Mouse (Mus musculus): ENCODE measurements at regions not wholly inside any gene's neighbourhood (a gene's known extent, or its start where the extent isn't known, plus 50 kb on each side); places are given as distances from the start of the nearest gene placed in this dataset.

GRCm38 (mm10) chr3:35242349-35242748 is 511.6 kb upstream of the Atp11b start:
- no peak overlapping the region for H3K4me2 ChIP-seq (replicated peaks; ENCODE audit: low read depth, low read length)
- no peaks in the 10 kb centered on the region for H3K9me3 ChIP-seq (ENCODE audit: control insufficient read depth, low read length)
- H3K4me3 ChIP-seq (ENCODE audit: low read length) = no peak overlapping the region
- WGBS = 43% methylated on average over 6 of the region's 6 CpGs
- no peaks in the 10 kb centered on the region for H3K36me3 ChIP-seq (ENCODE audit: control insufficient read depth, insufficient read depth, low read length)
- 0 out of 2 replicates have a peak, but pooled peaks cover 2% of the 10 kb centered on the region for H3K27me3 ChIP-seq (ENCODE audit: control insufficient read depth, insufficient read depth, low read length)
- no peaks in the 10 kb centered on the region for H3K4me1 ChIP-seq (ENCODE audit: control insufficient read depth, insufficient read depth, low read length)
- ATAC-seq (ENCODE audit: low FRiP score, low TSS enrichment) = no peak
- H3K9ac ChIP-seq (ENCODE audit: low read depth, low read length) = no peak overlapping the region
- H3K27ac ChIP-seq (ENCODE audit: low read depth, low read length) = no peak overlapping the region

- 77% methylated on average over 10 of the region's 10 CpGs for WGBS
- Histone ChIP-seq H3K9ac (ENCODE audit: low read depth, low read length) (no peak overlapping the region), H3K9me3 (ENCODE audit: control insufficient read depth, low read length) (no peaks in the 10 kb centered on the region), H3K27me3 (ENCODE audit: control insufficient read depth, insufficient read depth, low read length) (0 out of 2 replicates have a peak, but pooled peaks cover 2% of the 10 kb centered on the region), H3K36me3 (ENCODE audit: control insufficient read depth, insufficient read depth, low read length) (no peaks in the 10 kb centered on the region), H3K4me3 (ENCODE audit: low read length) (no peak overlapping the region), H3K4me1 (ENCODE audit: control insufficient read depth, insufficient read depth, low read length) (no peaks in the 10 kb centered on the region), H3K4me2 (replicated peaks; ENCODE audit: low read depth, low read length) (no peak overlapping the region), H3K27ac (ENCODE audit: low read depth, low read length) (no peak overlapping the region)
- ATAC-seq (ENCODE audit: low FRiP score, low TSS enrichment) = no peak
These were observed 510.9 kb upstream of the Atp11b start for GRCm38 (mm10) chr3:35242871-35243529.

- H3K36me3 ChIP-seq (ENCODE audit: control insufficient read depth, insufficient read depth, low read length) = no peaks in the 10 kb centered on the region
- 20% methylated on average over 8 of the region's 8 CpGs for WGBS
- H3K4me2 ChIP-seq (replicated peaks; ENCODE audit: low read depth, low read length) = no peak overlapping the region
- H3K9me3 ChIP-seq (ENCODE audit: control insufficient read depth, low read length) = no peaks in the 10 kb centered on the region
- H3K27me3 ChIP-seq (ENCODE audit: control insufficient read depth, insufficient read depth, low read length) = 0 out of 2 replicates have a peak, but pooled peaks cover 2% of the 10 kb centered on the region
- H3K4me1 ChIP-seq (ENCODE audit: control insufficient read depth, insufficient read depth, low read length) = 0 out of 2 replicates have a peak, but pooled peaks cover 5% of the 10 kb centered on the region
- H3K27ac ChIP-seq (ENCODE audit: low read depth, low read length) = no peak overlapping the region
- no peak overlapping the region for H3K9ac ChIP-seq (ENCODE audit: low read depth, low read length)
- H3K4me3 ChIP-seq (ENCODE audit: low read length) = no peak overlapping the region
- no peak for ATAC-seq (ENCODE audit: low FRiP score, low TSS enrichment)
These were observed 508.9 kb upstream of the Atp11b start for GRCm38 (mm10) chr3:35245003-35245402.

GRCm38 (mm10) chr3:35245946-35246665 is 507.8 kb upstream of the Atp11b start:
- Histone ChIP-seq H3K9me3 (ENCODE audit: control insufficient read depth, low read length) (no peaks in the 10 kb centered on the region), H3K4me3 (ENCODE audit: low read length) (no peak overlapping the region), H3K36me3 (ENCODE audit: control insufficient read depth, insufficient read depth, low read length) (no peaks in the 10 kb centered on the region), H3K4me2 (replicated peaks; ENCODE audit: low read depth, low read length) (no peak overlapping the region), H3K9ac (ENCODE audit: low read depth, low read length) (no peak overlapping the region), H3K4me1 (ENCODE audit: control insufficient read depth, insufficient read depth, low read length) (0 out of 2 replicates have a peak, but pooled peaks cover 5% of the 10 kb centered on the region), H3K27me3 (ENCODE audit: control insufficient read depth, insufficient read depth, low read length) (0 out of 2 replicates have a peak, but pooled peaks cover 2% of the 10 kb centered on the region), H3K27ac (ENCODE audit: low read depth, low read length) (no peak overlapping the region)
- 76% methylated on average over 10 of the region's 10 CpGs for WGBS
- no peak for ATAC-seq (ENCODE audit: low FRiP score, low TSS enrichment)

- ATAC-seq (ENCODE audit: low FRiP score, low TSS enrichment) = peak; percentile 60; the same call in 1 of the 2 replicates
- 46% methylated on average over 10 of the region's 10 CpGs for WGBS
- Histone ChIP-seq H3K9me3 (ENCODE audit: control insufficient read depth, low read length) (no peaks in the 10 kb centered on the region), H3K4me2 (replicated peaks; ENCODE audit: low read depth, low read length) (no peak overlapping the region), H3K36me3 (ENCODE audit: control insufficient read depth, insufficient read depth, low read length) (no peaks in the 10 kb centered on the region), H3K27me3 (ENCODE audit: control insufficient read depth, insufficient read depth, low read length) (0 out of 2 replicates have a peak, but pooled peaks cover 2% of the 10 kb centered on the region), H3K27ac (ENCODE audit: low read depth, low read length) (no peak overlapping the region), H3K9ac (ENCODE audit: low read depth, low read length) (no peak overlapping the region), H3K4me3 (ENCODE audit: low read length) (no peak overlapping the region), H3K4me1 (ENCODE audit: control insufficient read depth, insufficient read depth, low read length) (0 out of 2 replicates have a peak, but pooled peaks cover 5% of the 10 kb centered on the region)
These were observed 504.7 kb upstream of the Atp11b start for GRCm38 (mm10) chr3:35249160-35249559.

- H3K4me1 ChIP-seq (ENCODE audit: control insufficient read depth, insufficient read depth, low read length) = 0 out of 2 replicates have a peak, but pooled peaks cover 5% of the 10 kb centered on the region
- H3K4me3 ChIP-seq (ENCODE audit: low read length) = no peak overlapping the region
- 79% methylated on average over 14 of the region's 14 CpGs for WGBS
- ATAC-seq (ENCODE audit: low FRiP score, low TSS enrichment) = no peak
- no peaks in the 10 kb centered on the region for H3K9me3 ChIP-seq (ENCODE audit: control insufficient read depth, low read length)
- no peak overlapping the region for H3K4me2 ChIP-seq (replicated peaks; ENCODE audit: low read depth, low read length)
- H3K9ac ChIP-seq (ENCODE audit: low read depth, low read length) = no peak overlapping the region
- H3K36me3 ChIP-seq (ENCODE audit: control insufficient read depth, insufficient read depth, low read length) = no peaks in the 10 kb centered on the region
- H3K27me3 ChIP-seq (ENCODE audit: control insufficient read depth, insufficient read depth, low read length) = no peaks in the 10 kb centered on the region
- H3K27ac ChIP-seq (ENCODE audit: low read depth, low read length) = no peak overlapping the region
These were observed 503.7 kb upstream of the Atp11b start for GRCm38 (mm10) chr3:35250092-35250749.

- H3K27me3 ChIP-seq (ENCODE audit: control insufficient read depth, insufficient read depth, low read length) = no peaks in the 10 kb centered on the region
- no peaks in the 10 kb centered on the region for H3K36me3 ChIP-seq (ENCODE audit: control insufficient read depth, insufficient read depth, low read length)
- H3K27ac ChIP-seq (ENCODE audit: low read depth, low read length) = no peak overlapping the region
- no peak overlapping the region for H3K4me3 ChIP-seq (ENCODE audit: low read length)
- no peak for ATAC-seq (ENCODE audit: low FRiP score, low TSS enrichment)
- H3K4me1 ChIP-seq (ENCODE audit: control insufficient read depth, insufficient read depth, low read length) = 0 out of 2 replicates have a peak, but pooled peaks cover 4% of the 10 kb centered on the region
- H3K4me2 ChIP-seq (replicated peaks; ENCODE audit: low read depth, low read length) = no peak overlapping the region
- no peak overlapping the region for H3K9ac ChIP-seq (ENCODE audit: low read depth, low read length)
- 75% methylated on average over 5 of the region's 5 CpGs for WGBS
- H3K9me3 ChIP-seq (ENCODE audit: control insufficient read depth, low read length) = no peaks in the 10 kb centered on the region
These were observed 500.0 kb upstream of the Atp11b start for GRCm38 (mm10) chr3:35253861-35254260.

- WGBS = 87% methylated on average over 6 of the region's 6 CpGs
- no peak overlapping the region for H3K27ac ChIP-seq (ENCODE audit: low read depth, low read length)
- H3K27me3 ChIP-seq (ENCODE audit: control insufficient read depth, insufficient read depth, low read length) = no peaks in the 10 kb centered on the region
- H3K4me3 ChIP-seq (ENCODE audit: low read length) = no peak overlapping the region
- H3K4me2 ChIP-seq (replicated peaks; ENCODE audit: low read depth, low read length) = no peak overlapping the region
- H3K9ac ChIP-seq (ENCODE audit: low read depth, low read length) = no peak overlapping the region
- no peak for ATAC-seq (ENCODE audit: low FRiP score, low TSS enrichment)
- H3K9me3 ChIP-seq (ENCODE audit: control insufficient read depth, low read length) = no peaks in the 10 kb centered on the region
- no peaks in the 10 kb centered on the region for H3K36me3 ChIP-seq (ENCODE audit: control insufficient read depth, insufficient read depth, low read length)
- no peaks in the 10 kb centered on the region for H3K4me1 ChIP-seq (ENCODE audit: control insufficient read depth, insufficient read depth, low read length)
These were observed 493.0 kb upstream of the Atp11b start for GRCm38 (mm10) chr3:35260936-35261335.
